Mouse (Mus musculus) brain, embryonic 14.5 days (tissue): ENCODE measurements around the gene Rpp25l.

ENCODE experiments used
- CTCF ChIP-seq: fragments of 200-500 bp; IDR thresholded peaks from 2 replicates; pipeline ENCODE4 v1.5.1; 2012; ENCODE audit warnings: inconsistent platforms, mild to moderate bottlenecking, moderate library complexity, borderline replicate concordance; ENCODE audit not compliant: insufficient read depth, insufficient read length; ENCODE audit errors: extremely low read depth
- POLR2A ChIP-seq: fragments of 200-500 bp; IDR thresholded peaks from 2 replicates; pipeline ENCODE4 v1.6.1; 2012; ENCODE audit warnings: mild to moderate bottlenecking, inconsistent platforms, borderline replicate concordance; ENCODE audit not compliant: poor library complexity, insufficient read depth, insufficient read length, severe bottlenecking; ENCODE audit errors: extremely low read depth

GRCm38 (mm10) chr4:41760288-41760721, 47.0 kb upstream of the Rpp25l start:
- TF ChIP-seq CTCF (no peak), POLR2A (0 out of 2 replicates have a peak, but pooled peaks have one; percentile 28)
